Mouse (Mus musculus) olfactory bulb, adult 2 months (tissue): ENCODE data around the gene Ctnnb1. TPM values are rescaled to one million over a fixed set of nuclear protein-coding genes. Genes with fewer than 3 reads are reported as not detected.

ENCODE experiments used
- H3K27ac ChIP-seq: fragments of 200-500 bp; 2 replicates; pipeline ENCODE4 v1.5.1; 2012; ENCODE audit warnings: low read depth, low read length; ENCODE audit not compliant: insufficient read depth
- H3K4me1 ChIP-seq: fragments of 200-500 bp; 2 replicates; pipeline ENCODE4 v1.6.1; 2012; ENCODE audit warnings: low read length; ENCODE audit not compliant: control insufficient read depth, insufficient read depth
- H3K4me3 ChIP-seq: fragments of 200-500 bp; 2 replicates; pipeline ENCODE4 v1.5.1; 2012; ENCODE audit warnings: mild to moderate bottlenecking, low read depth, low read length, moderate library complexity; ENCODE audit not compliant: insufficient read depth
- CTCF ChIP-seq: fragments of 200-500 bp; IDR thresholded peaks from 2 replicates; pipeline ENCODE4 v1.5.1; 2012; ENCODE audit warnings: low read depth, mild to moderate bottlenecking, low read length, moderate library complexity; ENCODE audit not compliant: insufficient read depth
- POLR2A ChIP-seq: fragments of 200-500 bp; IDR thresholded peaks from 2 replicates; pipeline ENCODE4 v1.6.1; 2012; ENCODE audit warnings: mild to moderate bottlenecking, low read depth, low read length, moderate library complexity; ENCODE audit not compliant: insufficient read depth
- WGBS: fragments of 180-500 bp; shearing (Covaris S2); methylation state at CpG from one replicate; pipeline ENCODE4 v1.1.7; 2018; 5-methylcytosine and 5-hydroxymethylcytosine counted together
- polyA plus RNA-seq: library from polyadenylated mRNA; stranded (reverse); fragments of >200 nt; gene quantifications from 2 replicates; pipeline ENCODE4 v1.2.4, GENCODE M21; 2012; ENCODE audit warnings: low replicate concordance; ENCODE audit not compliant: missing spikeins, insufficient read depth, insufficient read length

Gene Ctnnb1
- polyA plus RNA-seq, 1 experiment = 444 TPM

DNA sequence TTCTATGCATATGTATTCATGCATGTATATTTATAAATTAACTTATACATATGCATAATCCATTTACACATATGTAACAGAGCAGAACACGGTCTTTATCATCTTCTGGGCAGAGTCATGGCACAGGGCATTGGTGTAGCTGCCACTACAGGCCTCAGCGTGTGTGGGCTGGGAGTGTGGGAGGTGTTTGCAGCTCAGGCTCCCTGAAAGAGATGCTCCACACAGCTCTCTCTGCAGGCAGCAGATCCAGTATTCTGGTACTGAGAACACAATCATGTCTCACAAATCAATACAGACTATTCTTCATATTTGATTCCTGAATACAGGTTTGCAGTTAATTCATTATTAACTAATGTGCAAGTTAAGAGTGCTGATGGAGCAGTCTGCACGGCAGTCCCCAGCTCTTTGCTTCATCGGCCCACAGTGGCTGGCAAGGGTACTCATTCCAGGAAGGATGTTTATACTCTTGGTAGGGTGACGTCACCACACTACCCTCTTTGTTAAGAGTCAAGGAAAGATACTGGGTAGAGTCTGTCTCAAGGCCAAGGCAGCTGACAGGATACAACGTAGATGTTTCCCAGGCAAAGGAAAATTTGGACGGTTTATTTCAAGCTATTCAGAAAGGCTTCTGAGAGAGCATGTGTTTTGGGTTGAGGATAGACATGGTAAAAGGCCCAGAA lies 71.8 kb downstream of the Ctnnb1 start:
- TF ChIP-seq CTCF (no peak), POLR2A (no peak)
- 25% methylated on average over 7 of the region's 7 CpGs for WGBS
- Histone ChIP-seq H3K4me3 (no peak overlapping the region), H3K27ac (no peak overlapping the region), H3K4me1 (peaks cover 29% of the 10 kb centered on the region)

DNA sequence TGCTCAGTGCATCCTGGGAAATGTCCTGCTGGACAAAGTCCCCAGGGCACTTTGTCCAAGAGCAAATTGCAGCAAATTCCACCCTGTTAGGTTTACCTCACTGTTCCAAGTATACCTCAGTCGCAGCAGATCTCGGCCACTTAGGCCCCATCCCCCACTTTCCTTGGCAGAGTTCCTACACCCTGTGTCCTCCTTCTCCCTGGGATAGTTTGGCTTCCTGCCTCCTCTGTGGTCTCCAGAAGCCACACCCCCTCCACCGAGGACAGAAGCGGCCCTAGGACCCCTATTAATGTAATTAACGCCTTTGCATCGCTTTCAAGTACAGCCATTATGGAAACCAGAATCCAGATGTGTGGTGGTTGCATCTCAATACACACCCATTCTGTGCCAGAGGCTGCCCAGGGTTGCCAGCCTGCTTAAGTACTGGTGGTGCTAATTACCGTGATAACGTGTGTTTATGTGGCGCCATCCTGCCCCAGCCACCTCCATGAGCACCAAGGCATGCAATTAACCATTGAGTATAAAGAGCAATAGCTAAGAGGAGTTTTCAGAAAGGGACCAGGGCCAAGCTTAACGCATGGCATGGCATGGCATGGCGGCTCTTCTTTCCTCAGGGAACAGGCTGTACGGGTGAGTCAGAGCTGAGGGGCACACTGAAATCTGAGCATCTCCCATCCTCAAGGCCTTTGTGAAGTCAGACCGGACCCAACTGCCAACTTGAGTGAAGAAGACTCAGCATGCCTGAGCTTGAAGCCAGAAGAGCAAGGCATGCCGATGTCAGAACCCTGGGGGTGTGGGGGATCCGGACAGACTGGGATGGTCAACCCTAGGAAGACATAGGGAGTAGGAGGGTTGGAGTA lies 72.9 kb downstream of the Ctnnb1 start:
- Histone ChIP-seq H3K4me3 (no peak overlapping the region), H3K27ac (no peak overlapping the region), H3K4me1 (peaks cover 29% of the 10 kb centered on the region)
- TF ChIP-seq POLR2A (no peak), CTCF (0 out of 2 replicates have a peak, but pooled peaks have one; percentile 9)
- WGBS = 33% methylated on average over 15 of the region's 15 CpGs

DNA sequence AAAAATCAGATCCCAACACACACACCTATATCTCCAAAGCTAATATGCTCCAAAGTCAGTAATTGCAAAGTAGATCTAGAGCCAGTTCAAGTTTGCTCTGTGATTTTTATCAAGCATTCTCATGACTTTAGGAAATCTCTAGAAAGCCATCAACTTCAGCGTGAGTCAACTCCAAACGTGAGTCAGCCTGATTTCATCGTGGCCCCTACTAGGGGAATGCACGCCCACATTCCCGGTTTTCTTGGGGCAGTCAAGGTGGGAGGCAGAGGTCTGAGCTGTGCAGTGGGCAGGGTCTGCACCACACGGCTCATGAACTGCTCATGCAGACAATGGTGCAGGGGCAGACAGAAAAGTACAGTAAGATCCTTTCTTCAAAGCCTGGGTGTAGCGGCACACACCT lies 76.9 kb downstream of the Ctnnb1 start:
- TF ChIP-seq CTCF (no peak), POLR2A (no peak)
- H3K4me1 ChIP-seq = peaks cover 21% of the 10 kb centered on the region
- 72% methylated on average over 7 of the region's 7 CpGs for WGBS
- H3K27ac ChIP-seq = no peak overlapping the region
- H3K4me3 ChIP-seq = no peak overlapping the region
